Mouse (Mus musculus) urinary bladder, adult 2 months (tissue): ENCODE results near the gene Gm20388. TPM values are rescaled to one million over a fixed set of nuclear protein-coding genes. Genes with fewer than 3 reads are reported as not detected.

ENCODE experiments used
- DNase-seq: peaks from one replicate; pipeline ENCODE4 v3.0.0; 2022; ENCODE audit warnings: low spot score
- polyA plus RNA-seq: library from polyadenylated mRNA; depleted of rRNA; stranded (reverse); fragments of >200 nt; gene quantifications from 2 replicates; pipeline ENCODE4 v1.2.3, GENCODE M21; 2012

The Gm20388 gene
- polyA plus RNA-seq, 1 experiment = 50.2 TPM

DNA sequence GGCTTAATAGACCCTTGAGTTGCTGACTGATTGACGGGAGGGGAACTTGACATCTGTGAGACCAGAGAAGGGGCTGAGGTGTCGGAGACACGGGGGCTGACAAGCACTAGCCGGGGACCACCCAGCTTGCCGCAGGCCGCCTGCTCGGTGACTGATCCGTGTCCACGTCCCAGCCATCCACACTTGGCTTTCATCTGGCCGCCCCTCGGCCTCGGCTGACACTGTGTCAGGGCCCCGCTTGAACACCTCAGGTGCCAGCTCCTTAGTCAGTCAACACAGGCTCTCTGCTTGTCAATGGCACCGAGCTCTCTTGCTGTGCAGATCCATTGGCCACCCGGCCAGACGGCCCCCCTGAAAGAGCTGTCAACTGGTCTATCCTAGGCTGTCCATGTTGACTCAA lies 1083.1 kb downstream of the Gm20388 start:
- DNase-seq = no peak

DNA sequence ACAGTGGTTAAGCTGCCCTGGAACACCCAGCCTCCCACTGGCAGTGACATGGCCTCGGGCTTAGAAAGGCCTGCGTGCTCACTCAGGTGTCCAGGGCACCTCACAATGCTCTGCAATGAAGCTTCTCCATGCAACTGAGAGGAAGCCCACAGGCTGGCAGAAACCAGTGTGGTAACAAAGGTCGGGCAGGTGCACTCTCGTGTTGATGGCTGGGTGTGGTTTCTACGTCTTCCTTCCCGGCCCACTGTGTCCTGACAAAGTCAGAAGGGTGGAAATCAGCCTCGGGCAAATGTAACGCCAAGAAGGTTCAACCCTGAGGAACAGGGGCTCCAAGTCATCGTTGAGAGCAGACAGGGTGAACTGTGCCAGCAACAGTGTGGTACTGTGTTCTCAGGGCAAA lies 1084.8 kb downstream of the Gm20388 start:
- no peak for DNase-seq

DNA sequence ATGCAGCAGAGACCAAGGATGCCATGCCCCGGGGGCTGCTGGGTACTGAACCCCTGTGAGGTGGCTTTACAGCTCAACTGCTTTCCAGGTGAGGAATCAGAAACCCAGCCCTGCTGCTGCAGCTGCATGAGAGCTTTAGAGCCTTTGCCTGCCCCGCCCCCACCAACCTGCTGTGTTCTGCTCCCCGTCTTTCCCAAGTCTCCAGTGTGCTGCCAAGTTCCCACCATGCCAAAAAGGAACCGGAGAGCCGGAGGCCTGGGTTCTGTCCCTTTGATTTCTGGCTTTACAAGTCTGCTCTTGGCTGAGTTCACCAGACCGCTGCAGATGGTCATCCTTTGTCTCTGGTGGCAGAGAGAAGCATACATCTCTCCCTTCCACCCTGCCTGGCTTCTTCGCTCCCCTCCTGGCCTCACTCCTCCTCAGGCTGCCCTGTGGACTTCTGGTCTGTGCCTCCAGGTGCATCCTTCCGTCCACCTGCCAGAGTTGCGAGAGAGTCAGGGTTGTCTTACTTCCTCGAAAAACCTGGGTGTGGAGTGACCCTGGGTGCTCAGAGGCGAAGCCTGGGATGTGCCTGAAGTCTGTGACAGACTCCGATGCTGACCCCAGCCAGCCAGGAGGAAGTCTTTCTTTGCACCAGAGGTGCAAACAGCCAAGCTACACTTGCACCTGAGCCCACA lies 1086.4 kb downstream of the Gm20388 start:
- DNase-seq = no peak

- no peak for DNase-seq
These were observed 1087.3 kb downstream of the Gm20388 start for GRCm38 (mm10) chr8:120997926-120998325.

- DNase-seq = no peak
These were observed 1088.3 kb downstream of the Gm20388 start for GRCm38 (mm10) chr8:120998966-120999365.

DNA sequence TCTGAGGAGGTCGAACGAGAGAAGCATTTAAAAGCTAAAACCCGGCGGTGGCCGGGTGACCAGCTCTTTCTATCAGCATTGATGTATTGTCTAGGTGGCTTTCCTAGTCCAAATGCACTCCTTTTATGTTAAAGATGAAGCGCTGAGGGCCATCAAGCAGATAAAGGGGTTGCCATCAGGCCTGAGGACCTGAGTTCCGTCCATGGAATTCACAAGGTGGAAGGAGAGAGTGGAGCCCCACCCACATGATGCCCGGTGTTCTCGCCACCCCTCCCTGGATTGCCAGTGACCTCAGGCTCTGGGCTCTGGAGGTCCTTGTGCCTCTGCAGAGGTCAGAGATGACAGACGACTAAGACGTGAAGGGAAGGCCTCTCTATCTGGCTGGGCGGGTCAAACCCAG lies 1091.3 kb downstream of the Gm20388 start:
- DNase-seq = no peak

GRCm38 (mm10) chr8:121002871-121003539 lies 1092.4 kb downstream of the Gm20388 start:
- no peak for DNase-seq

- no peak for DNase-seq
These were observed 1093.0 kb downstream of the Gm20388 start for GRCm38 (mm10) chr8:121003639-121004038.

DNA sequence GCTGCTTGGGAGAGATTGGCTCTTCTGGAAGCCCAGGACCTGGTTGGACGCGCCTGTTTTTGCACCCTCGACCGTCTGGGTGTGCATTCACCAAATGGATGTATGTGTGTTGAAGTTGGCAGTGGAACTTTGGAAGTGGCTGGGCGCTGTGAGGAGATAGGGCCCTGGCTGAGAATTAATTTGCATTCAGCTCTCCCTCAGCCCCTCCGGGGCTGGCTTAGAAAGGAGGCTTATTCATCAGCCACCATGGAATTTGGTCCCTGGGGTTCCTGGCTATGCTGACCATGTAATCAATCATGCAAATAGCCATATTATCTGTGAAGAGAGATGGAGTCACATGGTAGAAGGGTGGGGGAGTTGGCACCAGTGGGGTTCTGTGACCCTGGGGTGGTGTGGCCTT lies 1102.7 kb downstream of the Gm20388 start:
- DNase-seq = no peak

DNA sequence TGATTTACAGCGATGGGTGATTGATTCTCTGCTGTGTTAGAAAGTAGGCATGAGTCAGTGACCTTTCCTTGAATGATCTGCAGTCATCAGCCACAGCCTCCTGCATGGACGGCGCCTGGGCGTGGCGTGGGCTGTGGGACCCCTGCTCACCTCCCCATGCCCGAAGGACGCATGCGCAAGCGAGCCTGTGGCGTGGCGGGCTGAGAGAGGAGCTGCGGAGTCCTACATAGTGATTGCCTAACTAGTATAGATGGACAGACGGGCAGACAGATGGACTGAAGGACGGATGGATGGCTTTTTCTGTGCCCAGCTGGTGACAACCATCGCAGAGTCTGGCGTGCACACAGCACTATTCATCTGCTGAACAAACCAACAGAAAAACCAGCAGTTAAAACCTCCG lies 1106.0 kb downstream of the Gm20388 start:
- no peak for DNase-seq

DNA sequence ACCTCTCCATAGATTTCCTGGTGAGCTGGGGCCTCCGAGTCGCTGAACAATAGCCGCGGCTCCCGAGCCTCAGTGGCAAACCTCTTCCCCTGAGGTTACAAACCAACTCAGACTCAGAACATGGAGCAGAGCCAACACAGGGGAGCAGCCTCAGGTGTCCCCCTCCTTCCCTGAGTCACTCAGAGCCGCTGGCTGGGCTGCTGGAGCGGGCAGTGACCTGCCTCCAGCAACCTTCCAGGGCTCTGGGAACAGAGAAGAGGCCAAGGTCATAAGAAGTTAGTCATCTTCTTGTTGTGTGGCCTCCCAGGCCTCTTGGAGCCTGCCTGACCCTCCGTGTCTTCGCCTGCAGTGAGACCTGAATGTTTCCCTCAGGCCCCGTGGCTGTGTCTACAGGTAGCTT lies 1107.6 kb downstream of the Gm20388 start:
- DNase-seq = no peak

GRCm38 (mm10) chr8:121021488-121021887 lies 1110.8 kb downstream of the Gm20388 start:
- no peak for DNase-seq

GRCm38 (mm10) chr8:121023003-121023402 lies 1112.4 kb downstream of the Gm20388 start:
- no peak for DNase-seq

- DNase-seq = no peak
These were observed 1113.1 kb downstream of the Gm20388 start for GRCm38 (mm10) chr8:121023736-121024135.

DNA sequence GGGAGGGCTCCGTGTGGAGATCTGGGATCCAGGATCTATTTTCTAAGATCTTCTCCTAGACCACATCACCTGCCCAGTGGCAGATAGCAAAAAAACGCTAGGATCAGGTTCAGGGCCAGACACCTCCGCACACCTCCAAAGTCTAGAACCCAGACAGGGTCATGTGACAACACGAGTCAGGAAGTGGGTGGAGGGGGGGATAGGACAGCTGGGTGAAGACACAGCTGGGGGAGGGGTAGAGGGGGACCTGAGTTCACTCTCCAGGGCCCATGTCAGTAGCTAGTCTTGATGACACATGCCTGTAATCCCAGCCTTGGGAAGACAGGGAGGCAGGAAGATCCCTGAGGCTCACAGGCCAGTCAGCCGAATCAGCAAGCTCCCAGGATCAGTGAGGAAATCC lies 1114.8 kb downstream of the Gm20388 start:
- DNase-seq = no peak

DNA sequence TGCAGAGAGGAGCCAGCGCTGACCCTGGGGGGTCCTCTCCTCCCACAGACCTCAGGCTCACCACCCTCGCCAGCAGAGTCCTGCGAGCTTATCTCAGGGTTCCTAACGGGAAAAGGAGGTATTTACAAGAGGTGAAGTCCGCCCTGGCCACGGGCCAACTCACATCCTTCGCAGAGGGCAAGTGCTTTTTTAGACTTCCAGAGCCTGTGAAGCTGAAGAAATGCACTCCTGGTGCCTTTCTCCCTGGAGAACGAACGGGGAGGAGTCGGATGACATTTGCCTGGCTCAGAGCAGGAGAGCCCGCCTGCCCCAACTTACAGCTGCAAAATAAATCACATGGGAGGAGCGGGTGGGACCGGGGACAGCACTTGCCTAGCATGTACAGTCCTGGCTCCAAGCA lies 1117.1 kb downstream of the Gm20388 start:
- no peak for DNase-seq

DNA sequence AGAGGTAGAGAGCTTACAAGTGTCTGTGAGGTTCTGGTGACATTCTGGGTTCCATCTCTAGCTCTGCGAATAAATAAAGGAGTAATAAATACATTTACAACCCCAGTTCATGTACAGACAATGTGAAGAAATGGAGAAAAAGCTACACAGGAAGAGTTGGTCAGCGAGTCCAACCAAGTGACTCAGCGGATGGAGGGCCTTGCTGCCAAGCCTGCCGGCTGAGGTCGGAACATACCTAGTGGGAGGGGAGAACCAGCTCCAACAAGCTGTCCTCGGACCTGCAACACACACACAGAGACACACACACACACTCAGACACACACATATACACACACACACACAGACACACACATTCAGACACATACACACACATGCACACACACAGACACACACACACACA lies 1118.4 kb downstream of the Gm20388 start:
- DNase-seq = no peak

GRCm38 (mm10) chr8:121030496-121031040 lies 1119.9 kb downstream of the Gm20388 start:
- DNase-seq = no peak

DNA sequence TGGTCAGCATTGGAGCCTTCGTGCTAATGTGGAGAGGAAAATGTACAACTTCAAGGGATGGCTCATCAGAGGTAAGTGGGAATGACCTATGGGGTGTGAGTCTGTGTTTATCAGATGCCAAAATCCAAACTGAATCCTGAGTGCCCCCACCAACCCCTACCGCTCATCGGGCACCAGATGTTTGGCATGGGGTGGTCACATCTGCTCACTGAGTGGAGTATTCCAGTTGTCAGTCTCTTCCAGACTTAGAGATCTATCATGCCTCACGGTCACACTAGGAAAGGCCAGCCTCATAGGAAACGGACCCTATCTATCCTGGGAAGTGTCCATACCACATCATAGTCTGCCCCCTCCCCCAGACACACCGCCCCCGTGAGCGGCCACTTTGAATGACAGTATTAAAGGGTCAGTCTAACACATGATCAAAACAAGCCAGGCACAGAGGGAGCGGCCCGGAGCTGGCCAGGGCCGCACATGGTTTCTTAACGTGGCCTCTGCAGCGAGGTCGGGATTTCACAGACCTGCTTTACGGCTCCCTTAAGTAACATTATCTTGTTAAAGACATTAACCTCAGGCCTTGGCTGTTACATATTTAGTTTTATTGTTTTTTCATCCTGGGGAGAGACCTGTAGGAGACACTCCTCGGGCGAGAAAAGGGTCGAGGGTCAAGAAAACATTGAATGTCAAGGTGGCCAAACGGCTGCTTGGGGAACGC lies 1122.8 kb downstream of the Gm20388 start:
- no peak for DNase-seq

GRCm38 (mm10) chr8:121035611-121036010 lies 1125.0 kb downstream of the Gm20388 start:
- no peak for DNase-seq

DNA sequence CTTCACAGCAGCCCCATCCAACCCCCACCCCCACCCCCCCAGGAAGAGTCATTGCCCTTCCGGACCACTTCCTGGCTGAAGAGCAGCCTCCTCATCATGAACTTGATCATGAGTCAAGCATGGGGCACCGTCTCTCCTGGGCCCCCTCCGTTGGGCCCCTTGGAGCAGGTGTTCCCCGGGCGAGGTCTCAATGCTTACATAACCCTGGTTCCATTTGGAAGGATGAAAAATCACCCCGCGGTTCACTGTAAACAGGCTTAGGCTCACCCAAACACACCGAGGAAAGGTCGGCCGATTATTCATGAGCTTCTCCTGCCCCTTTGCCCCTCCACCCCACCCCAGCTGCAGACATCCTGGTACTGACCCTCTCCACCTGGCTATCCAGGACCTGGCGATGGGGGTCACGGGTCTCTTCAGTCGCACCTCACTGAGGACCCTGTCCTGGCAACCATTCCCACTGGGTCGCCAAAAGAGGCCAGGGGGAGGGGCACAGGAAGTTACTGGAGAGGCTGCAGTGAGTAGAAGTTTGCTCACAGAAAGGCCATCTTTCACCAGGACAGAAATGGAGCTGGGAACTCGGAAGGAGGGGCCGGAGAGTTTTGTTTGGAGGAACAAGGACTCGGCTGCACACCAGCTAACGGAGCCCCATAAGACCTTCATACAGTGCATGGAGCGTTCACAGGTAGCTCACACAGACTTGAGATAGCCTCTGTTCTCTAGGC lies 1133.2 kb downstream of the Gm20388 start:
- no peak for DNase-seq

GRCm38 (mm10) chr8:121047441-121047840 lies 1136.8 kb downstream of the Gm20388 start:
- DNase-seq = no peak
